Mouse (Mus musculus) limb, embryonic 14.5 days (tissue): ENCODE data around the gene Gm28042. TPM values are rescaled to one million over a fixed set of nuclear protein-coding genes. Genes with fewer than 3 reads are reported as not detected.

Experiments used
- ATAC-seq: fragments of 200-750 bp; cut with Nextera tagmentation; 2 replicates; pipeline ENCODE4 v1.8.0; 2017; ENCODE audit warnings: low read depth, moderate number of reproducible peaks, moderate TSS enrichment; ENCODE audit not compliant: low FRiP score
- DNase-seq: peaks from one replicate; pipeline ENCODE4 v3.0.0-alpha.2; 2015; ENCODE audit warnings: low spot score
- H3K27ac ChIP-seq: fragments of 300-500 bp; sonication (generic); replicated peaks from 2 replicates; pipeline ENCODE4 v1.5.1; 2014; ENCODE audit warnings: low read depth, mild to moderate bottlenecking, low read length, moderate library complexity, mixed read lengths
- H3K27me3 ChIP-seq: fragments of 300-500 bp; sonication (generic); 2 replicates; pipeline ENCODE4 v1.6.1; 2014; ENCODE audit warnings: low read length, mixed read lengths; ENCODE audit not compliant: control insufficient read depth, insufficient read depth
- H3K36me3 ChIP-seq: fragments of 300-500 bp; sonication (generic); 2 replicates; pipeline ENCODE4 v1.6.1; 2014; ENCODE audit warnings: mild to moderate bottlenecking, low read length, moderate library complexity, mixed read lengths; ENCODE audit not compliant: control insufficient read depth, insufficient read depth
- H3K4me1 ChIP-seq: fragments of 300-500 bp; sonication (generic); 2 replicates; pipeline ENCODE4 v1.6.1; 2014; ENCODE audit warnings: antibody characterized with exemption, low read length, mixed read lengths; ENCODE audit not compliant: control insufficient read depth, insufficient read depth
- H3K4me2 ChIP-seq: fragments of 300-500 bp; sonication (generic); replicated peaks from 2 replicates; pipeline ENCODE4 v1.6.1; 2014; ENCODE audit warnings: low read depth, mild to moderate bottlenecking, low read length, moderate library complexity; ENCODE audit not compliant: severe bottlenecking
- H3K4me3 ChIP-seq: fragments of 300-500 bp; sonication (generic); replicated peaks from 2 replicates; pipeline ENCODE4 v1.5.1; 2014; ENCODE audit warnings: low read length
- H3K9ac ChIP-seq: fragments of 300-500 bp; sonication (generic); 2 replicates; pipeline ENCODE4 v1.6.1; 2014; ENCODE audit warnings: mild to moderate bottlenecking, low read depth, low read length, moderate library complexity; ENCODE audit not compliant: severe bottlenecking
- H3K9me3 ChIP-seq: fragments of 300-500 bp; sonication (generic); 2 replicates; pipeline ENCODE4 v1.6.1; 2016; ENCODE audit warnings: low read length; ENCODE audit not compliant: control insufficient read depth
- POLR2A ChIP-seq: fragments of 200-500 bp; IDR thresholded peaks from 2 replicates; pipeline ENCODE4 v1.8.0; 2012; ENCODE audit warnings: inconsistent platforms, mild to moderate bottlenecking, moderate library complexity, borderline replicate concordance; ENCODE audit not compliant: insufficient read depth, insufficient read length; ENCODE audit errors: extremely low read depth
- WGBS: fragments of 180-500 bp; shearing (Covaris S2); extraction: QIAGEN DNeasy Blood & Tissue Kit; methylation state at CpG from one replicate; pipeline ENCODE4 v1.1.7; 2014; 5-methylcytosine and 5-hydroxymethylcytosine counted together
- polyA plus RNA-seq, 2 experiments: library from polyadenylated mRNA; depleted of rRNA in 1 of 2; stranded (reverse) in 1 of 2; unstranded in 1 of 2; fragments of >200 nt; fragmentation: Nextera tagmentation in 1 of 2; extraction: Ambion mirVana in 1 of 2; gene quantifications; 2 replicates each; pipeline versions ENCODE4 v1.2.1 to v1.2.3; 2012 to 2014

The Gm28042 gene
- polyA plus RNA-seq, 2 experiments, result 3.0 to 19.5 TPM

DNA sequence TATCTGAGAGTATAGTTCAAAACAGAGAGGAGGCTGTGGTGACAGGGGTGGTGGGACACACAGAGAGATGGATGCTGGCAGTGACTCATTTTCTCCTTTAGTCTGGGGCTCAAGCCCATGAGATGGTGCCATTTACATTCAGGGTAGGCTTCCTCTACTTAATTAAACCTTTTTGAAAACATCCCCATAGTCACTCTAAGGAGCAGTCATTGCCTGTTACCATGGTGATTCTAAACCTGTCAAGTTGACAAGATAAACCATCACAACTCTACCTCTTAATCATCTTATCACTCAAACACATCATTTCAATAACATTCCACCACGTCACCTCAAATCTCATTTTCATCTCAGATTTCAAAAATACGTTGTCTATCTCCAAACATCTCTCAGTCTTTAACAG, 23.3 kb upstream of the Gm28042 start:
- H3K9me3 ChIP-seq, result no peaks in the 10 kb centered on the region
- peaks cover 16% of the 10 kb centered on the region for H3K36me3 ChIP-seq
- H3K9ac ChIP-seq, result no peak overlapping the region
- no peak overlapping the region for H3K4me3 ChIP-seq
- no peaks in the 10 kb centered on the region for H3K27me3 ChIP-seq
- H3K27ac ChIP-seq, result no peak overlapping the region
- H3K4me1 ChIP-seq, result no peaks in the 10 kb centered on the region; the same call in 1 of the 2 replicates
- no peak overlapping the region for H3K4me2 ChIP-seq
- WGBS, result 84% methylated on average over 2 of the region's 2 CpGs
- no peak for ATAC-seq
- no peak for DNase-seq
- no peak for TF ChIP-seq POLR2A

DNA sequence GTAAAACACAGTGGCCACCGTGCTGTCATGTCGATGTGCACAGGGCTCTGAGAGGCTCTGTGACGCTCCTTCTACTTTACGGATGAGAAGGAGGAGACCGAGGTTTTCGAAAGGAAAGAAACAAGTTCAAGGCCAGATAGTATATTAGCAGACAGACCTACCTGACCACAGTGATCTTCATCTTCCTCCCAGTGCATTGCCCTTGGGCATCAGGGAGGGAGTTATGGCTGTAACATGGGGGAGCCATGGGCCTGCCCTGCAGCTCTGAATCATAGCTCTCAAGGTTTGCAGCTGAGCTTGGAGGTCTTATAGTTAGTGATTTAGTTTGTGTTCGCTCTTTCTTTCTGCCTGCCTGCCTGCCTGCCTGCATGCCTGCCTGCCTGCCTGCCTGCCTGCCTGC, 20.6 kb upstream of the Gm28042 start:
- H3K4me2 ChIP-seq, result no peak overlapping the region

DNA sequence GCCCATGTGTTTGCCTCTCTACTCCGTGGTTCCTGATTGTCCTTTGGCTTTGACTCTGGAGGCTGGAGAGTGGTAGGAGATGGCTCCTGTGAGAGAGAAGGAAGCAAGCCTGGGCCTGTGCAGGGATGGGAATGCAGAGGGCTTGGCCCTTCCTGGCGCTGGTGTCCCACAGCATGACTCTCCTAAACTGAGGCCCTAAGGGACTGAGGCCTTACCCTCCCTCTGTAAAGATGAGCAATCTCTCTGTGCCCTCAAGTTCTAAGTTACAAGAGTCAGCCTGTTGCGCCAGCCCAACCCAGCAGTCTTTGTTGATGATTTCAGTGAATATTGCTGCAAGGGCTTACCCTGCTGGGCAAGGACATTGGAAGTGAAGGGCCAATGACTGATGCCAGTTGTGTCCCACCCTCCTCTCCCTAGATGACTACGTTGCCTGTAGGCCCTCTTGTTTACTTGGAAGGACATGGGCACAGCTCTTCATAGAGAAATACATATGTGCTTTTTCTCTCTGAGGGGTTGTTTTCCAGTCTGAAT, 19.5 kb upstream of the Gm28042 start:
- WGBS, result 71% methylated on average over 4 of the region's 4 CpGs
- no peak overlapping the region for H3K27ac ChIP-seq
- no peak overlapping the region for H3K4me2 ChIP-seq
- H3K4me3 ChIP-seq, result no peak overlapping the region
- no peaks in the 10 kb centered on the region for H3K27me3 ChIP-seq
- ATAC-seq (no peak), DNase-seq (no peak)
- TF ChIP-seq POLR2A, result no peak
- H3K36me3 ChIP-seq, result peaks cover 8% of the 10 kb centered on the region
- no peaks in the 10 kb centered on the region for H3K9me3 ChIP-seq
- H3K4me1 ChIP-seq, result no peaks in the 10 kb centered on the region
- no peak overlapping the region for H3K9ac ChIP-seq

More for the DNA sequence above, 20.6 kb upstream of the Gm28042 start:
- no peaks in the 10 kb centered on the region for H3K27me3 ChIP-seq
- DNase-seq, result no peak
- H3K36me3 ChIP-seq, result peaks cover 5% of the 10 kb centered on the region
- no peak for ATAC-seq
- H3K4me3 ChIP-seq, result no peak overlapping the region
- no peak overlapping the region for H3K9ac ChIP-seq
- H3K27ac ChIP-seq, result no peak overlapping the region
- TF ChIP-seq POLR2A, result no peak
- 96% methylated on average over 7 of the region's 7 CpGs for WGBS
- no peaks in the 10 kb centered on the region for H3K9me3 ChIP-seq
- no peaks in the 10 kb centered on the region; the same call in 1 of the 2 replicates for H3K4me1 ChIP-seq

DNA sequence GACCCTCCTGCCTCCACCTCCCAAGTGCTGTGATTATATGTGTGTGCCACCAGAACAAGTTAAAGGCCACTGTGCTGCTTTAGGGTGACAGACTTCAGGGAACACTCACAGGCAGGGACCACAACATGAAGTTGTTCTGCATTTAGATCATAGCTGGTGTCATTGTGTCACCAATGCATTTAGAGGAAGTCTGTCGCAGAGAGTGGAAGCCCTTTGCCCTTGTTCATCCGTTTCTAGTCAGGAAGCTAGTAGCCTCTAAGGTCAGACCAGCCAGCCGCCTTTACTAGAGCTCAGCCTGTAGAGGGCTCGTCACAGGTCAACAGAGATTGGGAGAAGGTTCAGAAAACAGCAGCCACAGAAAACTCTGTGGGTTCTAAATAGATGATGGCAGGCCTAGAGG, 18.6 kb upstream of the Gm28042 start:
- no peak overlapping the region for H3K27ac ChIP-seq
- no peak for ATAC-seq
- DNase-seq, result no peak
- no peaks in the 10 kb centered on the region for H3K27me3 ChIP-seq
- TF ChIP-seq POLR2A, result no peak
- 67% methylated on average over 4 of the region's 4 CpGs for WGBS
- no peaks in the 10 kb centered on the region for H3K9me3 ChIP-seq
- no peak overlapping the region for H3K4me2 ChIP-seq
- no peak overlapping the region for H3K4me3 ChIP-seq
- H3K4me1 ChIP-seq, result no peaks in the 10 kb centered on the region
- H3K36me3 ChIP-seq, result peaks cover 16% of the 10 kb centered on the region
- H3K9ac ChIP-seq, result no peak overlapping the region

DNA sequence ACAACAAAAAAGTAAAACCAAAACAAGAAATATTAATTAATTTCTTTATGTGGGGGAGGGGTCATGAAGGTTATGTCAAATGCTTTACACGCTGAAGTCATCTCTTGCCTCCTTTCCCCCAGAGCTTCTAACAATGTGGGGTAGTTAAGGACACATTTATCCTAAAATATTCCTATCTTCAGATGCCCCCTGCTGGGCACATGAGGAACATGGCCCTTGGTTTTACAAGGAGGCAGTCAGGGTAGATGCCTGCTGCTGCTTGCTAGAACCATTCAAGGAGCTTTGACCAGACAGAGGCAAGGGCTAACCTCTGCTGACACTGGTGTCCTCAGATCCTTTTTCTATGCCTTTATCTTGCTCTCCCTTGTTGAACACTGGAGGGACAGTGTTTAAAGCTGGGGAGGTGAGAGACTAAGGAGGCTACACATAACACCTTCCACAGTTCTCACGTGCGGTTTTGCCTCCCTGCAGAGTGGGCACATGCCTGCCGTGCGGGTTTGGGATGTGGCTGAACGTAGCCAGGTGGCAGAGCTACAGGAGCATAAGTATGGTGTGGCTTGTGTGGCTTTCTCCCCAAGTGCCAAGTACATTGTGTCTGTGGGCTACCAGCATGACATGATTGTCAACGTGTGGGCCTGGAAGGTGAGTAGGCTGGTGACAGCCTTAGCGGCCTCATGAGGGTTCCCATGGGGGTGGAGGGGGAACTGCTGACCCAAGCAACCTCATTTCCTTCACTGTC, 15.7 kb upstream of the Gm28042 start:
- Histone ChIP-seq H3K4me2 (no peak overlapping the region), H3K4me3 (no peak overlapping the region), H3K36me3 (peaks cover 35% of the 10 kb centered on the region), H3K9me3 (no peaks in the 10 kb centered on the region), H3K27me3 (no peaks in the 10 kb centered on the region), H3K27ac (no peak overlapping the region), H3K4me1 (no peaks in the 10 kb centered on the region), H3K9ac (no peak overlapping the region)
- DNase-seq (peak; percentile 71), ATAC-seq (peak; percentile 65; the same call in 1 of the 2 replicates)
- no peak for TF ChIP-seq POLR2A
- WGBS, result 75% methylated on average over 8 of the region's 8 CpGs
